Mouse (Mus musculus): Measurements from ENCODE around the gene Spaca1.
A peak's percentile ranks its signal among the peaks of the same experiment; 100 is the strongest.
"Not testable (repeated sequence)": the region's sequence is repeated elsewhere in the genome, so short reads cannot be mapped to it uniquely, and the experiment has no call there.

The Spaca1 gene

DNA sequence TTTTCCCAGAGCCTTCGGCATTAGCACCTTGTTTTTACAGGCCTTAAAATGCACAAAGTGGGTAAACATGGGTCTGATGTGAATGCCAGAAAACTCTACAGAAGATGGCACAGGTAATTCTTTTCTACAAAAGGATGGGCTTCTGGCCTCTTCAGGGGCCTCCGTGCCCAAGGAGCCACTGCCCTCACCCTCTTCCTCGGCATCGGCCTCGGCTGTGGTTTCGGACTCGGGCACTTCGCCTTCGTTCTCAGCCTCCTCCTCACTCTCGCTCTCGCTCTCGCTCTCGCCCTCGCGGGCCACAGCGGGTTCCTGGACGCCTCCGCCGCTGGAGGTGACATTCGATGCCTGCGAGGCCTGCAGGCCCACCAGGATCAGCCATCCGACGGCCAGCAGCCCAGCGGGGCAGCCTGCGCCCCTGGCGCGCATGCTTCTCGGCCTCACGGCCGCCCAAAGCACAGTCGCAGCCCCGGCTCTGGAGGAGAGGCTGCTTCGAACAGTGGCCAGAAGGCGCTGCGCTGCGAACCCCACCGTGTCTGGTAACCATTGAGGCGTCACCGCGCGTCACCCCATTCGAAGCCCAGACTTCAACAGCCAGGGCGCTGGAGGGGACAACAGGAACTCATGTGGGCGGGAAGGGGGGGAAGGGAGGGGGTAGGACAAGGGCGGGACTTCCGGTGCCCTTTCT lies at the start of gene Spaca1:
Spaca1 (minus strand) TSS at position 621 of the 685 bp plus-strand sequence.
- peak in 1 of 2 experiments; percentile 4 for DNase-seq

- not testable (repeated sequence) for DNase-seq
Observed at GRCm38 (mm10) chr4:34087286-34087685, 37.3 kb upstream of the Spaca1 start.

DNA sequence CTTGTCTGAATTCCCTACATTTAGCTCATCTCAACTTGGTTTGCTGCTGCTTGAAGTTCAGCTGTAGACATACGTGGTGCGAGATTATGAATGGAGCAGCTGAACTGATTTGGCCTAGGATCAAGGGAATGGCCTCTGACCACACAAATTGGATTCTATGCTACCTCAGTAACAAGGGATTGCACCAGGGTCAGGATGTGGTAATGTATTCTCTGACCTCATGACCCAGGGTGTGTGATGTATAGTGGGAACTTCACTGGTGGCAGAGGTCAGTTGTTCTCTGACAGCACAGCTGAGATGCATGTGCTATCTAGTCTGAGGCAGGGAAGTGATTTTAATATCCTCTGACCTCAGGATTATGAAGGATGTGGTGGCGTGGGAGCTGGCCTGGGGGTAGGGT lies 31.1 kb upstream of the Spaca1 start:
- no peak for DNase-seq

- DNase-seq = no peak
Observed at GRCm38 (mm10) chr4:34069002-34069401, 19.0 kb upstream of the Spaca1 start.

- DNase-seq = no peak
Observed at GRCm38 (mm10) chr4:34058320-34058719, 8.3 kb upstream of the Spaca1 start.

DNA sequence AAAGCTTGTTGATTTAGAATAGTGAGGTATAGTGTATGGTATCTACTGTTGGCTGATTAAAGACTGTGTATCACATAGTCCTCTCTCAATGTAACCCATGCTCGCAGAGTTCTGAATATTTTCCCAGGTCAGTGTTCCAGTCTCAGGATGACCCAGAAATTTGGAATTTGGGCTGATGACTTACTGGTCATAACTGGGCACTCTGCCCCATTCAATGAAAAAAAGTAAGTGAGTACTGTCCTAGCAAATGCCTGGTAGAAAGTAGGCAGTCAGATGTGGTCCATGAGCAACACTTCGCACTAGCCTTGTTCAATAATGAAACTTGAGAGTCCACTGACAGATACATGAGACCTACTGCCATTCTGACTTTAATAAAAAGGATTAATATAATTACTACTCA lies 23.2 kb downstream of the Spaca1 start:
- DNase-seq = no peak

DNA sequence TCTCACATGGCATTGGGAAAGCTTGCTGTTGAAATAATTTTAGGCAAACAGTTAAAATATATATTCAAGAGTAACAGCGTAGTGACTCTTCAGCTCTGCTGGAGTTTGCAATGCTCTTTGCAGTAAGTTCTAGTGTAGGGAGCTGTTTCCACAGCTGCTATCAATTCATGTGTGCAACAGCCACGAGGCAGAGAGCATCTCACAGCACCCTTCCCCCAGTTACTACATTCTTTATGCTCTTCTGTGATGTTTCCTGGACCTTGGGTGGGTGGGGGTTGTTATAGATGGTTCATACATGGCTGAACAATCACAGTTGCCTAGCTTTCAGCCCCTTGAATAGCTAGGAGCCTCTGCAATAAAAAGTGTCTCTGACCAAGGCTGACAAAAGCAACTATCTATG lies 28.5 kb downstream of the Spaca1 start:
- no peak for DNase-seq

DNA sequence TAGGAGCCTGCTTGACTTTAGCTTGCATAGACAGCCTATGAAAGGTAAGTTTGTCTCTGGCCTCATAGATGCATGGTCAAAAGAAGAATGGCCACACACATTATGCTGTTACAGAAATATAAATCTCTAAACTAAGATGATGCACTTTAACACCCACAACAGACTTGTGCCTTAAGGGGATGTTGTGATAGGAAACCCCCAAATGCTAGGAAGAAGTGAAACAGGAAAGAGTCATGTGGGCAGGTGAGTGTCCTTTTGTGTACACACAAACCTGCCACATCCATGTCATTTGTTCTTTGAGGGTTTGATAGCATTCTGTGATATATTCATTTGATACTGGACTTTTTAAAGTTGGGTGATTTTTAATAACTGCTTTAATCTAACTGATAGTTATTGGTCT lies 53.6 kb downstream of the Spaca1 start:
- DNase-seq = no peak

GRCm38 (mm10) chr4:33992687-33993086 lies 57.3 kb downstream of the Spaca1 start:
- DNase-seq = no peak

GRCm38 (mm10) chr4:33988466-33989089 lies 61.4 kb downstream of the Spaca1 start:
- DNase-seq = no peak

All from thymus, postnatal 36 days (tissue).